Comparison of ENCODE assay signal across 27 mouse cellular contexts in genomic region chr16:94230909-94231575, GRCm38 (mm10).
"Had no signal": no experiment of that assay in that cellular context is flagged by ENCODE, and none has a peak within 500 bp of the region (broad histone marks: within the 10 kb centered on the region; RNA-seq: fewer than 3 reads in every experiment).

No protein-coding gene starts in this region.

- H3K36me3 ChIP-seq: heart, embryonic 15.5 days; hindbrain, embryonic 15.5 days; kidney, embryonic 15.5 days; limb, embryonic 15.5 days had no signal

- ATAC-seq: hindbrain, postnatal 0 days; intestine, embryonic 16.5 days had no signal

- DNase-seq: gastrocnemius, adult 2 months; gastrocnemius, postnatal 10 days; gastrocnemius, postnatal 25 days; heart, adult 11 months; heart, adult 2 months; heart, postnatal 14 days; heart, postnatal 36 days; kidney, adult 11 months; kidney, adult 2 months; kidney, adult 9 months; kidney, postnatal 14 days; kidney, postnatal 36 days; layer of hippocampus, adult 9-11 months; layer of hippocampus, postnatal 36 days; left cerebral cortex, postnatal 4 days; liver, embryonic 13.5 days had no signal

- H3K9ac ChIP-seq: heart, embryonic 13.5 days; heart, embryonic 15.5 days; hindbrain, embryonic 13.5 days; hindbrain, embryonic 15.5 days; kidney, embryonic 15.5 days; limb, embryonic 13.5 days; limb, embryonic 15.5 days; liver, embryonic 13.5 days had no signal

- H3K27me3 ChIP-seq: heart, embryonic 13.5 days; heart, embryonic 15.5 days; kidney, embryonic 15.5 days; liver, embryonic 13.5 days had no signal

- H3K4me3 ChIP-seq: gastrocnemius, adult 2 months; heart, adult 2 months; heart, embryonic 13.5 days; heart, embryonic 15.5 days; hindbrain, embryonic 13.5 days; hindbrain, embryonic 15.5 days; kidney, embryonic 15.5 days; limb, embryonic 13.5 days; limb, embryonic 15.5 days; liver, embryonic 13.5 days had no signal

- H3K4me2 ChIP-seq: heart, embryonic 11.5 days; heart, embryonic 13.5 days; heart, embryonic 15.5 days; hindbrain, embryonic 13.5 days; hindbrain, embryonic 15.5 days; kidney, embryonic 15.5 days; limb, embryonic 13.5 days; limb, embryonic 15.5 days; liver, embryonic 13.5 days had no signal

- H3K9me3 ChIP-seq: heart, embryonic 13.5 days; heart, embryonic 15.5 days; hindbrain, embryonic 13.5 days; hindbrain, embryonic 15.5 days; kidney, embryonic 15.5 days; limb, embryonic 13.5 days; limb, embryonic 15.5 days had no signal

- H3K27ac ChIP-seq: gastrocnemius, adult 2 months; heart, adult 2 months; heart, embryonic 13.5 days; heart, embryonic 15.5 days; hindbrain, embryonic 13.5 days; hindbrain, embryonic 15.5 days; hindbrain, postnatal 0 days; kidney, embryonic 15.5 days; kidney, postnatal 0 days; limb, embryonic 13.5 days; limb, embryonic 15.5 days; liver, embryonic 13.5 days had no signal
